Mouse (Mus musculus) olfactory bulb, adult 2 months (tissue): ENCODE measurements around the gene Nradd.

Source experiments
- CTCF ChIP-seq: fragments of 200-500 bp; IDR thresholded peaks from 2 replicates; pipeline ENCODE4 v1.5.1; 2012; ENCODE audit warnings: low read depth, mild to moderate bottlenecking, low read length, moderate library complexity; ENCODE audit not compliant: insufficient read depth
- POLR2A ChIP-seq: fragments of 200-500 bp; IDR thresholded peaks from 2 replicates; pipeline ENCODE4 v1.6.1; 2012; ENCODE audit warnings: mild to moderate bottlenecking, low read depth, low read length, moderate library complexity; ENCODE audit not compliant: insufficient read depth

DNA sequence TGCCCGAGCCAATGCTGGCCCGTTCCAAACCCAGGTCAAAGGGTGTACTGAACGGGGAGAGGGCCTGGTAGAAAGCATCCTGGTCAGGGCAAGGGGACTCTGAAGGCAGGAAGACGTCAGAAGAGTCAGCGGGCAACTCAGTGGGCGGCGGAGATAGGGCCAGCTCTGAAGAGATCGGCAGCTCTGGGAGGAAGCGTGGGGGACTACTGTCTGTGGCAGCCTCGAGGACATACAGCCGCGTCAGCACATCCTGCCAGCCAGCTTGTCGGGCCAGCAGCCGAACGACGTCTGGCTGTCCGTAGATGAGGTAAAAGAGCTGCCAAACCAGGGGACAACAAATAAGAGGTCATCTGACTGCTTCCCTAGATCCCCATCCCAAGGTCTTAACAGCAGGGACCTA is 9.6 kb upstream of the Nradd start:
- TF ChIP-seq CTCF: no peak
- no peak for TF ChIP-seq POLR2A
